Comparison of ENCODE assay signal across 8 mouse cellular contexts in the genomic region with DNA sequence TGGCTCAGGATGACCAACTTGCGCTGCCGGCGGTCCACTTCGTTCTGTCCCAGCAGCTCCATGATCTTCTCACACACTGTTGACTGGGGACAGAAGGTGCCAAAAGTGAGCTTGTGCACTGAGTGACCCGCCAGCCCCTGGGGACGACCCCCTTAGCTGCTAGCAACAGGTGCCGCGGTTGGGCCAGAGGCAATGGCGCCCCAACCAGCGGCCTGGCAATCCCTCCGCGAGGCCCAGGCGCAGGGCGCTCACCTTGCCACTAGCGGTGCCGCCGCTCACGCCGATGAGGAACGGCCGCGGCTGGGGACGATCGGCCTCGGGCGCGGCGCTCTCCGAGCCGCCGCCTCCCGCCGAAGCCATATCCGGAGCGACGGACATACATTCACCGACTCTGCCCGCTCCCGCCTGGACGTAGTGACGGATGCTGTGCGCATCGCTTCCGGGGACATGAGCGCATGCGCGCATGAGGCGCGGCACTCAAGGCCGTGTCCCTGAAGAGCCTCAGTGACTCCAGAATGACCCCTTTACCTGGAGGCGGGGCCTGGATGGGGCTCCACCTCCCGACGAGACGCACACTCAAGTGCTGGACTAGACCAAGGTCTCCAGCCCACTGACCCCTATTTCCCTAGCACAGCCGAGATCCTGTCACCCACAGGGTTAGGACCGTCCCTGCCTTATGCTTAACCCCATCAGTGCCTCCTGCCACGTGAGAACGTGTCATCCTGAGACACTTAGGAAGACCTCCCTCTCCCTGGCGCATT. TPM values are rescaled to one million over a fixed set of nuclear protein-coding genes. Genes with fewer than 3 reads are reported as not detected.
A peak's percentile ranks its signal among the peaks of the same experiment; 100 is the strongest.
DNase-seq lines count a peak whose midpoint lies in the region; ATAC-seq and TF ChIP-seq lines count a peak whose summit lies in the region.

A gene (minus strand): TSS at position 503 of the 761 bp plus-strand sequence.

- peaks cover 8% of the 10 kb centered on the region; the same call in 1 of the 2 replicates for H3K27me3 ChIP-seq in G1E (ENCODE audit: insufficient read depth, low read length)
- no peaks in the 10 kb centered on the region for H3K27me3 ChIP-seq in lung, embryonic 16.5 days (ENCODE audit: control insufficient read depth, insufficient read depth, low read depth, low read length)

- peak; percentile 97 for DNase-seq in G1E (ENCODE audit: low spot score)
- peak; percentile 92 for DNase-seq in cerebellum, adult 18-20 months
- DNase-seq in forelimb bud, embryonic 11.5 days (ENCODE audit: low read depth, low spot score): peak; percentile 92
- peak; percentile 73 for DNase-seq in layer of hippocampus, adult 9-10 months (ENCODE audit: low spot score)
- DNase-seq in ovary, postnatal 10 days (ENCODE audit: low spot score): peak; percentile 66
- DNase-seq in thymus, postnatal 10 days (ENCODE audit: low spot score in 2 of 2): peak; percentile 80 to 83

- H3K9ac ChIP-seq in lung, embryonic 16.5 days (ENCODE audit: low read length): peak within 1 kb of the TSS; percentile 92

- H3K36me3 ChIP-seq in G1E (replicated peaks): peaks cover 35% of the 10 kb centered on the region
- H3K36me3 ChIP-seq in lung, embryonic 16.5 days (ENCODE audit: control insufficient read depth, insufficient read depth, low read length): peaks cover 10% of the 10 kb centered on the region

- no peak for TF ChIP-seq CTCF in G1E (IDR thresholded peaks at IDR 0.05; ENCODE audit: low read depth, low read length)

- peak within 1 kb of the TSS; percentile 74 for H3K4me2 ChIP-seq in lung, embryonic 16.5 days (ENCODE audit: low read depth, low read length)

- WGBS in lung, embryonic 16.5 days: under 1% methylated on average over 58 of the region's 59 CpGs

- H3K4me1 ChIP-seq in G1E (ENCODE audit: insufficient read depth, low read depth, low read length): peaks cover 30% of the 10 kb centered on the region
- peaks cover 12% of the 10 kb centered on the region for H3K4me1 ChIP-seq in lung, embryonic 16.5 days (replicated peaks; ENCODE audit: control insufficient read depth, insufficient read depth, low read length)

- peak within 1 kb of the TSS; percentile 96 for H3K4me3 ChIP-seq in G1E (ENCODE audit: low read depth, low read length)
- peak within 1 kb of the TSS; percentile 92 for H3K4me3 ChIP-seq in lung, embryonic 16.5 days (ENCODE audit: low read length)

- ATAC-seq in G1E (ENCODE audit: extremely low read depth, insufficient number of reproducible peaks, low FRiP score, poor library complexity, severe bottlenecking): peak; percentile 87
- ATAC-seq in hematopoietic stem cell, adult 5-6 weeks (replicated peaks in 1 of 2; ENCODE audit: insufficient read depth in 1 of 2, low FRiP score in 2 of 2, low TSS enrichment in 1 of 2, low read depth in 1 of 2, poor library complexity in 2 of 2, severe bottlenecking in 2 of 2): peak; percentile 84 to 89
- ATAC-seq in lung, embryonic 16.5 days (ENCODE audit: low read depth): peak; percentile 93

- H3K27ac ChIP-seq in lung, embryonic 16.5 days (ENCODE audit: low read length): peak within 1 kb of the TSS; percentile 73

- H3K9me3 ChIP-seq in G1E (replicated peaks): no peaks in the 10 kb centered on the region
- H3K9me3 ChIP-seq in lung, embryonic 16.5 days (ENCODE audit: control insufficient read depth, low read length): no peaks in the 10 kb centered on the region

RNA-seq across cellular contexts. Expression of the gene that starts here (rescaled TPM):
- total RNA-seq in G1E (2014; fragmentation: Nextera tagmentation): 26.1 and 50.0 TPM in 2 replicates
- total RNA-seq in G1E (2017): 41.7 and 42.5 TPM in 2 replicates
- 53.2 and 56.1 TPM in 2 replicates for polyA plus RNA-seq in G1E (2012)
- 32.3 and 33.3 TPM in 2 replicates for total RNA-seq in hematopoietic stem cell, adult 5-6 weeks (2017)
- polyA plus RNA-seq in lung, embryonic 16.5 days (2015; fragmentation: Nextera tagmentation; extraction: Ambion mirVana): 60.8 and 63.8 TPM in 2 replicates

Comparison
In these comparisons a context has a peak if more than half of its experiments do, and no peak if none do; other contexts are left out.
1. Peak in every context shown above with its lines: DNase-seq, ATAC-seq, H3K4me3 ChIP-seq and H3K27ac ChIP-seq.